Mouse (Mus musculus): Measurements from ENCODE around the gene Dnm1.

DNA sequence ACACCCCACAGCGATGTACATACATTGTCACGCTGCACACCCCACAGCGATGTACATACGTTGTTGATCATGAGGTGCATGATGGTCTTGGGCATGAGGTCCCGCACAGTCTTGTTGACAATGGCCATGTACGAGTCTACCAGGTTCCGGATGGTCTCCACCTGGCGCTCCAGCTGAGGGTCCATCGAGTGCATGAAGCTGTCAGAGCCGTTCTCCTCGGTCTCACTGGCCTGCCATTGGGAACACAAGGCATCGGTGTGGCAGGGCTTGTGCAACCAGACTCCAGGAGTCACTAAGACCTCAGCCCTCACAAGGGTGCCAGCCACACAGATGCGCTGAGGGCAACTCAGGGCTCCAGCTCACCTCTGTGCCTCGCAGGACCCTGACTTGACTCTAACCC is 38.3 kb downstream of the Dnm1 start:
- TF ChIP-seq CTCF (conservative IDR thresholded peaks at IDR 0.05; ENCODE audit: low read length), result no peak
- no peak for TF ChIP-seq POU5F1 (IDR thresholded peaks at IDR 0.05; ENCODE audit: borderline replicate concordance, low read length)
